Mouse (Mus musculus) lung, adult 2 months (tissue): ENCODE results near the gene Foxj1.

Source experiments
- CTCF ChIP-seq: fragments of 200-500 bp; IDR thresholded peaks from 2 replicates; pipeline ENCODE4 v1.5.1; 2011; ENCODE audit warnings: mild to moderate bottlenecking, low read length, control low read depth; ENCODE audit not compliant: insufficient read depth
- POLR2A ChIP-seq: fragments of 200-500 bp; IDR thresholded peaks from 2 replicates; pipeline ENCODE4 v1.6.1; 2011; ENCODE audit warnings: low read depth, mild to moderate bottlenecking, control low read depth, low read length, borderline replicate concordance; ENCODE audit errors: extremely low read depth

DNA sequence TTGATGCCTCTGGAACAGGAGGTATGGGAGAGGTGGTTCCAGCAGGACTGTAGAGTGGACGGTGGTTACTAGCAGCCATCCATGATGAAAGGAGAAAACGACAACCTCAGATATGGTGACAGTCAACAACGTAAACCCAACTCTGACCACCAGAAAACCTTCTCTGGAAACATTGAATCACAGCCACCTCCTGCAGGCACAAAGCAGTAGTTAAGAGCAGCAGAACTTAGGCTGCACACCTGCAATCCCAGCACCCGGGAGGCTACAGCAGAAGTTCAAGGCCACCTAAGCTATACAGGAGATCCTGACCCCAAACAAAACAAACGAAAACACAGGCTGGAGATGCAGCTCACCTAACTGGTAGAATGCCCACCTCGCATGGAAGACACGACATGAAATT is 45.6 kb upstream of the Foxj1 start:
- TF ChIP-seq POLR2A (no peak), CTCF (no peak)
